Mouse (Mus musculus): ENCODE results near the gene Mak. TPM values are rescaled to one million over a fixed set of nuclear protein-coding genes. Genes with fewer than 3 reads are reported as not detected.
"Not testable (repeated sequence)": the region's sequence is repeated elsewhere in the genome, so short reads cannot be mapped to it uniquely, and the experiment has no call there.

Gene Mak
- polyA plus RNA-seq, 1 experiment from 2014 or later: 2.6 TPM

GRCm38 (mm10) chr13:40987608-40988303 is 91.8 kb downstream of the Mak start:
- not testable (repeated sequence) for H3K4me1 ChIP-seq (replicated peaks; ENCODE audit: control insufficient read depth, insufficient read depth, low read length); H3K9ac ChIP-seq; H3K4me2 ChIP-seq (replicated peaks); H3K27ac ChIP-seq; ATAC-seq (ENCODE audit: low FRiP score); H3K27me3 ChIP-seq (ENCODE audit: control insufficient read depth, insufficient read depth, low read length); DNase-seq (ENCODE audit: low spot score); H3K36me3 ChIP-seq (replicated peaks; ENCODE audit: control insufficient read depth, insufficient read depth); H3K9me3 ChIP-seq (ENCODE audit: control insufficient read depth, low read length); H3K4me3 ChIP-seq (replicated peaks; ENCODE audit: low read length)
- WGBS: 69% methylated on average over 4 of the region's 4 CpGs

DNA sequence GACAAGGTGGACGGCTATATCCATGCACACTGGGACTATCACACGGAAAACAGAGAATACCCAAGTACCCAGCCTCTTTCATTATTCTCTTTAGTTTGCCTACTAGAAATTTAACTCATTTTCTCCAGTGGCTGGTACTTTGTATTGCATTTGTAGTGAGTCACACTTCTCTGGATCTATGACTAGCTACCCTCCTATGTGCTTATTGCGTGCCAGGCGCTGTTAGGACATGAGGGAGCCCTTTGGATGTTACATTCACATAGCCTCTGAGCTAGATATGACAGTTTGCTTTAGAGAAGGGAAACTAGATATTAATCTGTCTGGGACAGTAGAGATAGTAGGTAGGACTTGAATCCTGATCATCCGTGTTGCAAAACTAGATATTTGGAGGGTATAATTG is 93.4 kb downstream of the Mak start:
- H3K27ac ChIP-seq: no peak overlapping the region
- no peaks in the 10 kb centered on the region for H3K36me3 ChIP-seq (replicated peaks; ENCODE audit: control insufficient read depth, insufficient read depth)
- DNase-seq (ENCODE audit: low spot score) (no peak), ATAC-seq (ENCODE audit: low FRiP score) (no peak)
- no peaks in the 10 kb centered on the region for H3K4me1 ChIP-seq (replicated peaks; ENCODE audit: control insufficient read depth, insufficient read depth, low read length)
- no peak overlapping the region for H3K9ac ChIP-seq
- no peaks in the 10 kb centered on the region for H3K9me3 ChIP-seq (ENCODE audit: control insufficient read depth, low read length)
- no peaks in the 10 kb centered on the region for H3K27me3 ChIP-seq (ENCODE audit: control insufficient read depth, insufficient read depth, low read length)
- no peak overlapping the region for H3K4me3 ChIP-seq (replicated peaks; ENCODE audit: low read length)
- H3K4me2 ChIP-seq (replicated peaks): no peak overlapping the region
- WGBS: 93% methylated on average over 5 of the region's 5 CpGs

- H3K27me3 ChIP-seq (ENCODE audit: control insufficient read depth, insufficient read depth, low read length): no peaks in the 10 kb centered on the region
- no peak overlapping the region for H3K4me3 ChIP-seq (replicated peaks; ENCODE audit: low read length)
- ATAC-seq (ENCODE audit: low FRiP score) (no peak), DNase-seq (ENCODE audit: low spot score) (no peak)
- H3K27ac ChIP-seq: no peak overlapping the region
- H3K36me3 ChIP-seq (replicated peaks; ENCODE audit: control insufficient read depth, insufficient read depth): no peaks in the 10 kb centered on the region
- no peak overlapping the region for H3K9ac ChIP-seq
- WGBS: 96% methylated on average over 1 of the region's 1 CpGs
- no peaks in the 10 kb centered on the region for H3K9me3 ChIP-seq (ENCODE audit: control insufficient read depth, low read length)
- no peaks in the 10 kb centered on the region for H3K4me1 ChIP-seq (replicated peaks; ENCODE audit: control insufficient read depth, insufficient read depth, low read length)
- no peak overlapping the region for H3K4me2 ChIP-seq (replicated peaks)
Measured at GRCm38 (mm10) chr13:40982759-40983158, 96.7 kb downstream of the Mak start.

DNA sequence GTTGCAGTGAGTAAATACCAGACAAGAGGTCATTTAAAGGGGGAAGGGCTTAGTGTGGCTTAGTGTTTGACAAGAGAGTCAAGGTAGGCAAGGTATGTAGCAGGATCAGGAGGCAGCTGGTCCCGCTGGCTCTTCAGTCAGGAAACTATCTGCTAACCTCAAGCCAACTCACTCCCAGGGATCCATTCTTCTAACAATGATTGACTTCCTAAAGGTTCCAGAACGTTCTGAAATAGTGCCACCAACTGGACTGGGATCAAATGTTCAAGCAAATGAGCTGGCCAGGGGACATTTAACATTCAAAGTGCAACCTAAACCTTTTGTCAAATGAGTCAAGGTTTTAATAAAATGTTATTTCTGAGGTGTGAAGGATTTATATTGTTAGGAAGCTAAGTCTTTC is 100.2 kb downstream of the Mak start:
- DNase-seq (ENCODE audit: low spot score): no peak
- no peaks in the 10 kb centered on the region for H3K4me1 ChIP-seq (replicated peaks; ENCODE audit: control insufficient read depth, insufficient read depth, low read length)
- 58% methylated on average over 2 of the region's 2 CpGs for WGBS
- no peak overlapping the region for H3K9ac ChIP-seq
- H3K9me3 ChIP-seq (ENCODE audit: control insufficient read depth, low read length): no peaks in the 10 kb centered on the region
- H3K4me3 ChIP-seq (replicated peaks; ENCODE audit: low read length): no peak overlapping the region
- no peak overlapping the region for H3K27ac ChIP-seq
- H3K36me3 ChIP-seq (replicated peaks; ENCODE audit: control insufficient read depth, insufficient read depth): no peaks in the 10 kb centered on the region
- ATAC-seq (ENCODE audit: low FRiP score): no peak
- no peak overlapping the region for H3K4me2 ChIP-seq (replicated peaks)
- no peaks in the 10 kb centered on the region for H3K27me3 ChIP-seq (ENCODE audit: control insufficient read depth, insufficient read depth, low read length)

- H3K27ac ChIP-seq: no peak overlapping the region
- H3K4me2 ChIP-seq (replicated peaks): no peak overlapping the region
- 83% methylated on average over 4 of the region's 4 CpGs for WGBS
- H3K9ac ChIP-seq: no peak overlapping the region
- H3K4me3 ChIP-seq (replicated peaks; ENCODE audit: low read length): no peak overlapping the region
- H3K27me3 ChIP-seq (ENCODE audit: control insufficient read depth, insufficient read depth, low read length): no peaks in the 10 kb centered on the region
- H3K4me1 ChIP-seq (replicated peaks; ENCODE audit: control insufficient read depth, insufficient read depth, low read length): no peaks in the 10 kb centered on the region
- ATAC-seq (ENCODE audit: low FRiP score): no peak
- H3K9me3 ChIP-seq (ENCODE audit: control insufficient read depth, low read length): no peaks in the 10 kb centered on the region
- no peaks in the 10 kb centered on the region for H3K36me3 ChIP-seq (replicated peaks; ENCODE audit: control insufficient read depth, insufficient read depth)
- DNase-seq (ENCODE audit: low spot score): no peak
Measured at GRCm38 (mm10) chr13:40978652-40979051, 100.9 kb downstream of the Mak start.

- H3K4me1 ChIP-seq (replicated peaks; ENCODE audit: control insufficient read depth, insufficient read depth, low read length): no peaks in the 10 kb centered on the region
- H3K9ac ChIP-seq: no peak overlapping the region
- DNase-seq (ENCODE audit: low spot score) (no peak), ATAC-seq (ENCODE audit: low FRiP score) (no peak)
- H3K4me3 ChIP-seq (replicated peaks; ENCODE audit: low read length): no peak overlapping the region
- H3K4me2 ChIP-seq (replicated peaks): no peak overlapping the region
- 10% methylated on average over 7 of the region's 7 CpGs for WGBS
- no peaks in the 10 kb centered on the region for H3K27me3 ChIP-seq (ENCODE audit: control insufficient read depth, insufficient read depth, low read length)
- no peak overlapping the region for H3K27ac ChIP-seq
- H3K36me3 ChIP-seq (replicated peaks; ENCODE audit: control insufficient read depth, insufficient read depth): no peaks in the 10 kb centered on the region
- H3K9me3 ChIP-seq (ENCODE audit: control insufficient read depth, low read length): no peaks in the 10 kb centered on the region
Measured at GRCm38 (mm10) chr13:40977609-40978008, 101.9 kb downstream of the Mak start.

Other genes starting within 250 kb of the Mak start
- gene Gcnt2, start 220.0 kb downstream of the Mak start, polyA plus RNA-seq (2014; fragmentation: Nextera tagmentation; extraction: Ambion mirVana): 7.4 and 8.1 TPM in 2 replicates
- gene Pak1ip1, start 78.7 kb downstream of the Mak start, polyA plus RNA-seq (2014; fragmentation: Nextera tagmentation; extraction: Ambion mirVana): 57.0 and 65.8 TPM in 2 replicates
- 136 and 147 TPM in 2 replicates for gene Tmem14c, start 63.4 kb downstream of the Mak start, polyA plus RNA-seq (2014; fragmentation: Nextera tagmentation; extraction: Ambion mirVana)
- not detected in 2 replicates for gene Gcm2, start 31.3 kb upstream of the Mak start, polyA plus RNA-seq (2014; fragmentation: Nextera tagmentation; extraction: Ambion mirVana)
- gene Sycp2l, start 34.6 kb upstream of the Mak start, polyA plus RNA-seq (2014; fragmentation: Nextera tagmentation; extraction: Ambion mirVana): not detected in 2 replicates
- gene Elovl2, start 140.7 kb upstream of the Mak start, polyA plus RNA-seq (2014; fragmentation: Nextera tagmentation; extraction: Ambion mirVana): 39.7 and 45.8 TPM in 2 replicates
- 28.9 and 37.8 TPM in 2 replicates for gene Smim13, start 170.1 kb upstream of the Mak start, polyA plus RNA-seq (2014; fragmentation: Nextera tagmentation; extraction: Ambion mirVana)
- gene Gm17364, start 194.3 kb upstream of the Mak start, polyA plus RNA-seq (2014; fragmentation: Nextera tagmentation; extraction: Ambion mirVana): not detected in 2 replicates